Mouse (Mus musculus) MEL (cell line): Measurements from ENCODE around the gene Jmy. TPM values are rescaled to one million over a fixed set of nuclear protein-coding genes. Genes with fewer than 3 reads are reported as not detected.

ENCODE experiments used
- DNase-seq: peaks from one replicate; pipeline ENCODE4 v3.0.0; 2011; ENCODE audit warnings: low read depth, low spot score
- H3K27ac ChIP-seq: 2 replicates; pipeline ENCODE4 v1.5.1; 2012; ENCODE audit warnings: low read depth, mild to moderate bottlenecking, control low read depth, low read length, moderate library complexity; ENCODE audit not compliant: control insufficient read depth
- H3K27me3 ChIP-seq, 2 experiments: fragments of 150-350 bp in 1 of 2; sonication (generic) in 1 of 2; 2 replicates each; pipeline ENCODE4 v1.6.1; 2012; ENCODE audit warnings: low read length in 2 of 2, mild to moderate bottlenecking in 2 of 2, improper control_type of control experiment in 1 of 2, moderate library complexity in 1 of 2; ENCODE audit not compliant: insufficient read depth in 2 of 2, control insufficient read depth in 1 of 2
- H3K36me3 ChIP-seq, 2 experiments: 2 replicates each; pipeline ENCODE4 v1.6.1; 2012 to 2014; ENCODE audit warnings: low read length in 2 of 2, improper control_type of control experiment in 1 of 2, inconsistent platforms in 1 of 2, mild to moderate bottlenecking in 1 of 2; ENCODE audit not compliant: insufficient read depth in 2 of 2, control insufficient read depth in 1 of 2
- H3K4me1 ChIP-seq, 2 experiments: fragments of 150-350 bp in 1 of 2; sonication (generic) in 1 of 2; 2 replicates each; pipeline ENCODE4 v1.6.1; 2012; ENCODE audit warnings: low read length in 2 of 2, improper control_type of control experiment in 1 of 2, mild to moderate bottlenecking in 1 of 2; ENCODE audit not compliant: insufficient read depth in 2 of 2, control insufficient read depth in 1 of 2
- H3K4me3 ChIP-seq, 2 experiments: fragments of 150-350 bp in 1 of 2; sonication (generic) in 1 of 2; 2 replicates each; pipeline ENCODE4 v1.5.1; 2012; ENCODE audit warnings: low read depth in 2 of 2, low read length in 2 of 2, mild to moderate bottlenecking in 2 of 2, moderate library complexity in 2 of 2, control low read depth in 1 of 2, improper control_type of control experiment in 1 of 2; ENCODE audit not compliant: control insufficient read depth in 1 of 2, insufficient read depth in 1 of 2
- H3K79me2 ChIP-seq: 2 replicates; pipeline ENCODE4 v1.6.1; 2012; ENCODE audit warnings: mild to moderate bottlenecking, low read length, moderate library complexity; ENCODE audit not compliant: control insufficient read depth, poor library complexity, insufficient read depth
- H3K9ac ChIP-seq: 2 replicates; pipeline ENCODE4 v1.6.1; 2012; ENCODE audit warnings: low read depth, mild to moderate bottlenecking, control low read depth, low read length, moderate library complexity; ENCODE audit not compliant: control insufficient read depth, poor library complexity, severe bottlenecking
- H3K9me3 ChIP-seq: fragments of 150-350 bp; sonication (generic); replicated peaks from 2 replicates; pipeline ENCODE4 v1.6.1; 2012; ENCODE audit warnings: mild to moderate bottlenecking, low read length, improper control_type of control experiment, moderate library complexity; ENCODE audit not compliant: insufficient read depth
- ELF1 ChIP-seq: IDR thresholded peaks from 2 replicates; pipeline ENCODE4 v1.6.1; 2014; ENCODE audit warnings: low read depth, mild to moderate bottlenecking, inconsistent platforms, low read length, improper control_type of control experiment, moderate library complexity
- EP300 ChIP-seq, 2 experiments: IDR thresholded peaks; 2 replicates each; pipeline ENCODE4 v1.6.1; 2011; ENCODE audit warnings: improper control_type of control experiment in 2 of 2, low read length in 2 of 2, low read depth in 1 of 2, mild to moderate bottlenecking in 1 of 2
- ETS1 ChIP-seq: IDR thresholded peaks from 2 replicates; pipeline ENCODE4 v1.6.1; 2012; ENCODE audit warnings: low read depth, mild to moderate bottlenecking, inconsistent platforms, low read length, improper control_type of control experiment, moderate library complexity
- GABPA ChIP-seq: IDR thresholded peaks from 2 replicates; pipeline ENCODE4 v1.6.1; 2012; ENCODE audit warnings: low read depth, mild to moderate bottlenecking, inconsistent platforms, low read length, improper control_type of control experiment, moderate library complexity
- GATA1 ChIP-seq: IDR thresholded peaks from 2 replicates; pipeline ENCODE4 v1.6.1; 2011; ENCODE audit warnings: low read depth, low read length, improper control_type of control experiment
- MAZ ChIP-seq: IDR thresholded peaks from 2 replicates; pipeline ENCODE4 v1.6.1; 2012; ENCODE audit warnings: low read depth, mild to moderate bottlenecking, inconsistent platforms, low read length, improper control_type of control experiment
- NELFE ChIP-seq: IDR thresholded peaks from 2 replicates; pipeline ENCODE4 v1.6.1; 2011; ENCODE audit warnings: low read depth, low read length, improper control_type of control experiment
- NRF1 ChIP-seq: IDR thresholded peaks from 2 replicates; pipeline ENCODE4 v1.6.1; 2014; ENCODE audit warnings: low read depth, mild to moderate bottlenecking, inconsistent platforms, low read length, improper control_type of control experiment, moderate library complexity; ENCODE audit not compliant: poor library complexity, insufficient read depth, severe bottlenecking
- POLR2AphosphoS2 ChIP-seq: IDR thresholded peaks from 2 replicates; pipeline ENCODE4 v1.6.1; 2011; ENCODE audit warnings: low read length, improper control_type of control experiment
- POLR2AphosphoS5 ChIP-seq: IDR thresholded peaks from 2 replicates; pipeline ENCODE4 v1.6.1; 2012; ENCODE audit warnings: low read depth, borderline replicate concordance, mild to moderate bottlenecking, inconsistent platforms, low read length, moderate library complexity, mixed read lengths
- RCOR1 ChIP-seq: IDR thresholded peaks from 2 replicates; pipeline ENCODE4 v1.6.1; 2012; ENCODE audit warnings: low read depth, mild to moderate bottlenecking, inconsistent platforms, low read length, improper control_type of control experiment
- SIN3A ChIP-seq: IDR thresholded peaks from 2 replicates; pipeline ENCODE4 v1.6.1; 2012; ENCODE audit warnings: low read length, improper control_type of control experiment, inconsistent platforms
- TAL1 ChIP-seq: IDR thresholded peaks from 2 replicates; pipeline ENCODE4 v1.6.1; 2012; ENCODE audit warnings: mild to moderate bottlenecking, inconsistent platforms, low read length, moderate library complexity, mixed read lengths
- TBP ChIP-seq: IDR thresholded peaks from 2 replicates; pipeline ENCODE4 v1.8.0; 2011; ENCODE audit warnings: low read depth, low read length, improper control_type of control experiment
- TCF12 ChIP-seq: IDR thresholded peaks from 2 replicates; pipeline ENCODE4 v1.6.1; 2014; ENCODE audit warnings: low read depth, mild to moderate bottlenecking, inconsistent platforms, low read length, improper control_type of control experiment, moderate library complexity
- USF1 ChIP-seq: IDR thresholded peaks from 2 replicates; pipeline ENCODE4 v1.6.1; 2014; ENCODE audit warnings: low read depth, mild to moderate bottlenecking, inconsistent platforms, low read length, improper control_type of control experiment, moderate library complexity
- USF2 ChIP-seq, 2 experiments: IDR thresholded peaks; 2 replicates each; pipeline ENCODE4 v1.6.1; 2011 to 2012; ENCODE audit warnings: improper control_type of control experiment in 2 of 2, low read length in 2 of 2, borderline replicate concordance in 1 of 2, inconsistent platforms in 1 of 2, low read depth in 1 of 2, mild to moderate bottlenecking in 1 of 2; ENCODE audit not compliant: insufficient read depth in 1 of 2
- ZNF384 ChIP-seq: IDR thresholded peaks from 2 replicates; pipeline ENCODE4 v1.6.1; 2012; ENCODE audit warnings: low read depth, mild to moderate bottlenecking, inconsistent platforms, low read length, improper control_type of control experiment
- polyA plus RNA-seq, 2 experiments: library from polyadenylated mRNA; stranded (reverse) in 1 of 2; unstranded in 1 of 2; fragments of >175 nt in 1 of 2; fragments of >200 nt in 1 of 2; gene quantifications; 2 replicates each; pipeline versions ENCODE4 v1.2.1 to v1.2.4; 2012; ENCODE audit warnings: low replicate concordance in 2 of 2, low read depth in 1 of 2; ENCODE audit not compliant: insufficient read length in 2 of 2, insufficient read depth in 1 of 2, missing spikeins in 1 of 2
- total RNA-seq: library from RNA; depleted of rRNA; stranded (reverse); fragments of 300-350 nt; gene quantifications from 2 replicates; pipeline ENCODE4 v1.2.3, GENCODE M21; 2012

The Jmy gene
- total and polyA plus RNA-seq, 3 experiments, result 5.5 to 21.9 (median 9.3) TPM

GRCm38 (mm10) chr13:93384481-93384880 is 115.1 kb downstream of the Jmy start:
- peaks cover 0 to 69% of the 10 kb centered on the region in 2 experiments; a peak in 2 of 4 replicates for H3K36me3 ChIP-seq
- no peaks in the 10 kb centered on the region for H3K9me3 ChIP-seq
- H3K4me1 ChIP-seq, result peaks cover 39 to 52% of the 10 kb centered on the region in 2 experiments
- H3K79me2 ChIP-seq, result no peaks in the 10 kb centered on the region; the same call in 1 of the 2 replicates
- no peaks in the 10 kb centered on the region for H3K27me3 ChIP-seq
- peak; percentile 87 for TF ChIP-seq TCF12
- peak; percentile 94 to 96 for TF ChIP-seq EP300 (IDR thresholded peaks at IDR 0.05; ENCODE audit: low read depth in 1 of 2, low read length in 2 of 2)
- TF ChIP-seq POLR2AphosphoS5, result no peak
- TF ChIP-seq TAL1, result peak; percentile 82
- TF ChIP-seq ZNF384, result no peak
- no peak for TF ChIP-seq NELFE
- TF ChIP-seq NRF1, result no peak
- peak; percentile 50; the same call in 1 of the 2 replicates for TF ChIP-seq ELF1
- TF ChIP-seq TBP, result peak; percentile 57
- TF ChIP-seq GABPA, result no peak
- peak; percentile 61 for TF ChIP-seq SIN3A
- TF ChIP-seq MAZ, result no peak
- TF ChIP-seq GATA1, result peak; percentile 96
- peak; percentile 76 for TF ChIP-seq ETS1
- TF ChIP-seq RCOR1, result peak; percentile 97
- H3K4me3 ChIP-seq, result peak overlapping the region in 1 of 2 experiments; percentile 36; a peak in 2 of 4 replicates
- DNase-seq, result peak; percentile 69
- H3K9ac ChIP-seq, result peak overlapping the region; percentile 62; the same call in 1 of the 2 replicates
- peak overlapping the region; percentile 85 for H3K27ac ChIP-seq

DNA sequence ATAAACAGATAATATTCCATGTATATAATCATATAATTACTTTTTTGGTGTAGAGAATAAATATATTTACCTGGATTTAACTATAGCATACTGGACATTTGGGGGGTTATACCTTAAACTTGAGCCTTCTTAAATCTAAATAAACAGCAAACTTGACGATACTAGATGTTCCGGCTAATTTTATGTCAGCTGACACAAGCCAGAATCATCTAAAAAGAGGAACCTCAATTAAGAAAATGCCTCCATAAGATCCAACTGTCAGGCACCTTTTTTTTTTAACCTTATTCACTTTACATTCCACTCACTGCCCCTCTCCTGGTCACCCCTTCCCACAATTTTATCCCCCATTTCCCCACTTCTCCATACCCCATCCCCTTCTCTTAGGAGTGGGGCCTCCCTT is 116.0 kb downstream of the Jmy start:
- TF ChIP-seq ZNF384 (peak; percentile 87), TCF12 (0 out of 2 replicates have a peak, but pooled peaks have one; percentile 26), SIN3A (peak; percentile 49), USF2 (IDR thresholded peaks at IDR 0.05; ENCODE audit: borderline replicate concordance in 1 of 2, insufficient read depth in 1 of 2, low read depth in 1 of 2, low read length in 2 of 2) (peak in 1 of 2 experiments; percentile 6; a peak in 1 of 4 replicates), ETS1 (peak; percentile 58; the same call in 1 of the 2 replicates), NELFE (no peak), EP300 (IDR thresholded peaks at IDR 0.05; ENCODE audit: low read depth in 1 of 2, low read length in 2 of 2) (peak; percentile 41 to 52; a peak in 3 of 4 replicates), USF1 (peak; percentile 83), POLR2AphosphoS2 (no peak)
- H3K27ac ChIP-seq, result peak overlapping the region; percentile 85
- H3K4me3 ChIP-seq, result peak overlapping the region; percentile 48 to 50
- no peaks in the 10 kb centered on the region; the same call in 1 of the 2 replicates for H3K79me2 ChIP-seq
- H3K4me1 ChIP-seq, result peaks cover 43 to 53% of the 10 kb centered on the region in 2 experiments
- DNase-seq, result peak; percentile 65
- H3K36me3 ChIP-seq, result peaks cover 0 to 72% of the 10 kb centered on the region in 2 experiments; a peak in 2 of 4 replicates
- H3K9me3 ChIP-seq, result no peaks in the 10 kb centered on the region
- H3K9ac ChIP-seq, result peak overlapping the region; percentile 62
- no peaks in the 10 kb centered on the region for H3K27me3 ChIP-seq
